Mouse (Mus musculus) liver, adult 2 months (tissue): ENCODE results near the gene Vsig10l.

Source experiments
- CTCF ChIP-seq: fragments of 200-500 bp; IDR thresholded peaks from 2 replicates; pipeline ENCODE4 v1.5.1; 2011; ENCODE audit warnings: low read depth, low read length, control low read depth
- POLR2A ChIP-seq: fragments of 200-500 bp; IDR thresholded peaks from 2 replicates; pipeline ENCODE4 v1.6.1; 2011; ENCODE audit warnings: low read length, control low read depth; ENCODE audit not compliant: insufficient read depth; ENCODE audit errors: extremely low read depth

DNA sequence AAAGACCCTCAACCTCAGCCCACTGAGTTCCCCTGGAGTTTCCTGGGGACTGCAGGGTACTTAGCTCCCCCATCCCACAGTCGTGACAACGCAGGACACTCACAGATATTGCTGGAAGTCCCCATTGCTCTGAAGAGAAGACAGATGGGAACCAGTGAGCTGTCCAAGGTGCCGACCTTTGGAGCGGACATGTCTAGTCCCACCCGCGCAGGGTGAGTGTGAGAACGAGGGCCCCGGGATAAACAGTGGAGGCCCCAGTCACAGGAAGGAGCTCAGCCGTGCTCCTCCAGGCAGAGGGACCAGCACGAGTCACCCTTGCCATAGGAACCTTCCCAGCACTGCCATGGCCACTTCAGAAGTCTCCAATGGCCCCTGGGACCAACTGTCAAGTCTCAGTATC, 20.3 kb downstream of the Vsig10l start:
- TF ChIP-seq CTCF (no peak), POLR2A (no peak)
